Mouse (Mus musculus) hindbrain, embryonic 12.5 days (tissue): Measurements from ENCODE around the gene Hsd17b2. TPM values are rescaled to one million over a fixed set of nuclear protein-coding genes. Genes with fewer than 3 reads are reported as not detected.

Experiments
- ATAC-seq: fragments of 200-750 bp; cut with Nextera tagmentation; 2 replicates; pipeline ENCODE4 v1.8.0; 2017; ENCODE audit warnings: moderate TSS enrichment; ENCODE audit not compliant: low FRiP score
- H3K27ac ChIP-seq: fragments of 300-500 bp; sonication (generic); 2 replicates; pipeline ENCODE4 v1.5.1; 2016; ENCODE audit warnings: mild to moderate bottlenecking
- H3K27me3 ChIP-seq: fragments of 300-500 bp; sonication (generic); 2 replicates; pipeline ENCODE4 v1.6.1; 2016; ENCODE audit warnings: mild to moderate bottlenecking
- H3K36me3 ChIP-seq: fragments of 300-500 bp; sonication (generic); 2 replicates; pipeline ENCODE4 v1.6.1; 2016; ENCODE audit warnings: mild to moderate bottlenecking
- H3K4me1 ChIP-seq: fragments of 300-500 bp; sonication (generic); 2 replicates; pipeline ENCODE4 v1.6.1; 2016
- H3K4me2 ChIP-seq: fragments of 300-500 bp; sonication (generic); replicated peaks from 2 replicates; pipeline ENCODE4 v1.6.1; 2016; ENCODE audit warnings: mild to moderate bottlenecking
- H3K4me3 ChIP-seq: fragments of 300-500 bp; sonication (generic); 2 replicates; pipeline ENCODE4 v1.5.1; 2016; ENCODE audit warnings: mild to moderate bottlenecking
- H3K9ac ChIP-seq: fragments of 300-500 bp; sonication (generic); 2 replicates; pipeline ENCODE4 v1.6.1; 2016; ENCODE audit warnings: mild to moderate bottlenecking, moderate library complexity
- H3K9me3 ChIP-seq: fragments of 300-500 bp; sonication (generic); replicated peaks from 2 replicates; pipeline ENCODE4 v1.6.1; 2016; ENCODE audit warnings: mild to moderate bottlenecking
- WGBS: fragments of 180-500 bp; shearing (Covaris S2); methylation state at CpG from one replicate; pipeline ENCODE4 v1.1.7; 2016; 5-methylcytosine and 5-hydroxymethylcytosine counted together
- polyA plus RNA-seq: library from polyadenylated mRNA; unstranded; fragments of >200 nt; fragmentation: Nextera tagmentation; extraction: Ambion mirVana; gene quantifications from 2 replicates; pipeline ENCODE4 v1.2.1, GENCODE M21; 2016

The Hsd17b2 gene
- polyA plus RNA-seq, 1 experiment from 2014 or later: not detected

GRCm38 (mm10) chr8:117779344-117779743 lies 77.6 kb downstream of the Hsd17b2 start:
- Histone ChIP-seq H3K27ac (no peak overlapping the region), H3K9me3 (no peaks in the 10 kb centered on the region; the same call in 1 of the 2 replicates), H3K4me2 (no peak overlapping the region), H3K9ac (no peak overlapping the region), H3K27me3 (no peaks in the 10 kb centered on the region), H3K4me1 (no peaks in the 10 kb centered on the region), H3K36me3 (no peaks in the 10 kb centered on the region), H3K4me3 (no peak overlapping the region)
- WGBS: 88% methylated on average over 6 of the region's 6 CpGs
- ATAC-seq: no peak

- Histone ChIP-seq H3K27me3 (no peaks in the 10 kb centered on the region), H3K36me3 (no peaks in the 10 kb centered on the region), H3K4me3 (no peak overlapping the region), H3K9ac (no peak overlapping the region), H3K4me2 (no peak overlapping the region), H3K9me3 (0 out of 2 replicates have a peak, but pooled peaks cover 2% of the 10 kb centered on the region), H3K4me1 (no peaks in the 10 kb centered on the region), H3K27ac (no peak overlapping the region)
- WGBS: 63% methylated on average over 6 of the region's 6 CpGs
- ATAC-seq: no peak
Observed at GRCm38 (mm10) chr8:117781375-117782129, 79.8 kb downstream of the Hsd17b2 start.

- Histone ChIP-seq H3K27me3 (no peaks in the 10 kb centered on the region), H3K36me3 (peaks cover 14% of the 10 kb centered on the region), H3K9me3 (peaks cover 11% of the 10 kb centered on the region; the same call in 1 of the 2 replicates), H3K27ac (no peak overlapping the region), H3K4me1 (no peaks in the 10 kb centered on the region), H3K9ac (no peak overlapping the region), H3K4me3 (no peak overlapping the region), H3K4me2 (no peak overlapping the region)
- no peak for ATAC-seq
- WGBS: 90% methylated on average over 7 of the region's 7 CpGs
Observed at GRCm38 (mm10) chr8:117783021-117783420, 81.3 kb downstream of the Hsd17b2 start.

GRCm38 (mm10) chr8:117786428-117786827 lies 84.7 kb downstream of the Hsd17b2 start:
- peaks cover 12% of the 10 kb centered on the region; the same call in 1 of the 2 replicates for H3K9me3 ChIP-seq
- WGBS: 90% methylated on average over 3 of the region's 3 CpGs
- no peak overlapping the region for H3K27ac ChIP-seq
- H3K36me3 ChIP-seq: peaks cover 41% of the 10 kb centered on the region
- H3K27me3 ChIP-seq: no peaks in the 10 kb centered on the region
- no peak for ATAC-seq
- no peak overlapping the region for H3K4me2 ChIP-seq
- H3K9ac ChIP-seq: no peak overlapping the region
- H3K4me3 ChIP-seq: no peak overlapping the region
- no peaks in the 10 kb centered on the region for H3K4me1 ChIP-seq

GRCm38 (mm10) chr8:117792616-117793144 lies 91.0 kb downstream of the Hsd17b2 start:
- WGBS: 74% methylated on average over 19 of the region's 19 CpGs
- H3K36me3 ChIP-seq: peaks cover 71% of the 10 kb centered on the region
- ATAC-seq: no peak
- no peak overlapping the region for H3K27ac ChIP-seq
- peaks cover 5% of the 10 kb centered on the region; the same call in 1 of the 2 replicates for H3K4me1 ChIP-seq
- H3K9me3 ChIP-seq: peaks cover 4% of the 10 kb centered on the region; the same call in 1 of the 2 replicates
- H3K27me3 ChIP-seq: no peaks in the 10 kb centered on the region
- no peak overlapping the region for H3K4me2 ChIP-seq
- H3K4me3 ChIP-seq: no peak overlapping the region
- H3K9ac ChIP-seq: no peak overlapping the region

DNA sequence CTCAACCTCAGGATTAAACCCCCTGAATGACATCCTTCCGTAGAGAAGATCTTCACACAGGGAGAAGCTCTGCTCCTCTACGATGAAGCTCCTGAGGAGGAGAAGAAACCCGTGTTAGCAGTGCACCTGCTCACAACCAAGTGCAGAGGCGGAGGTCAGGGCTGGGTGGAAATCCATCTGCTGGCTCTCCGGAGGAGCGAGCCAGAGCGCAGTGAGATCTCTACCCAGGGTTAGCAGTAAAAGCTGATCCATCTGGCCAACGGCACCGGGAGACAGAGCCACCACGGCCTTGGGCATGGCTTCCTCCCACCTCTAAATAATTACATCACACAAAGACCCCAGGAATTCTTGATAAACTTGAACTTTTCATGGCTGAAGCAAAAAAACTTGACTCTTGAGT lies 92.9 kb downstream of the Hsd17b2 start:
- H3K4me2 ChIP-seq: no peak overlapping the region
- ATAC-seq: no peak
- peaks cover 5% of the 10 kb centered on the region for H3K4me1 ChIP-seq
- H3K27me3 ChIP-seq: no peaks in the 10 kb centered on the region
- H3K9ac ChIP-seq: no peak overlapping the region
- H3K9me3 ChIP-seq: no peaks in the 10 kb centered on the region
- H3K27ac ChIP-seq: 0 out of 2 replicates have a peak overlapping the region, but pooled peaks have one; percentile 40
- 85% methylated on average over 10 of the region's 10 CpGs for WGBS
- no peak overlapping the region for H3K4me3 ChIP-seq
- H3K36me3 ChIP-seq: peaks cover 67% of the 10 kb centered on the region

GRCm38 (mm10) chr8:117796464-117796863 lies 94.8 kb downstream of the Hsd17b2 start:
- ATAC-seq: no peak
- WGBS: 92% methylated on average over 15 of the region's 15 CpGs
- H3K4me3 ChIP-seq: no peak overlapping the region
- no peaks in the 10 kb centered on the region for H3K9me3 ChIP-seq
- H3K27me3 ChIP-seq: no peaks in the 10 kb centered on the region
- peaks cover 23% of the 10 kb centered on the region for H3K4me1 ChIP-seq
- H3K27ac ChIP-seq: no peak overlapping the region
- H3K4me2 ChIP-seq: no peak overlapping the region
- peaks cover 51% of the 10 kb centered on the region for H3K36me3 ChIP-seq
- no peak overlapping the region for H3K9ac ChIP-seq

GRCm38 (mm10) chr8:117798066-117798465 lies 96.4 kb downstream of the Hsd17b2 start:
- WGBS: 94% methylated on average over 2 of the region's 2 CpGs
- Histone ChIP-seq H3K36me3 (peaks cover 37% of the 10 kb centered on the region), H3K9me3 (no peaks in the 10 kb centered on the region), H3K9ac (no peak overlapping the region), H3K27ac (no peak overlapping the region), H3K4me3 (no peak overlapping the region), H3K27me3 (no peaks in the 10 kb centered on the region), H3K4me2 (no peak overlapping the region), H3K4me1 (peaks cover 24% of the 10 kb centered on the region)
- ATAC-seq: no peak

DNA sequence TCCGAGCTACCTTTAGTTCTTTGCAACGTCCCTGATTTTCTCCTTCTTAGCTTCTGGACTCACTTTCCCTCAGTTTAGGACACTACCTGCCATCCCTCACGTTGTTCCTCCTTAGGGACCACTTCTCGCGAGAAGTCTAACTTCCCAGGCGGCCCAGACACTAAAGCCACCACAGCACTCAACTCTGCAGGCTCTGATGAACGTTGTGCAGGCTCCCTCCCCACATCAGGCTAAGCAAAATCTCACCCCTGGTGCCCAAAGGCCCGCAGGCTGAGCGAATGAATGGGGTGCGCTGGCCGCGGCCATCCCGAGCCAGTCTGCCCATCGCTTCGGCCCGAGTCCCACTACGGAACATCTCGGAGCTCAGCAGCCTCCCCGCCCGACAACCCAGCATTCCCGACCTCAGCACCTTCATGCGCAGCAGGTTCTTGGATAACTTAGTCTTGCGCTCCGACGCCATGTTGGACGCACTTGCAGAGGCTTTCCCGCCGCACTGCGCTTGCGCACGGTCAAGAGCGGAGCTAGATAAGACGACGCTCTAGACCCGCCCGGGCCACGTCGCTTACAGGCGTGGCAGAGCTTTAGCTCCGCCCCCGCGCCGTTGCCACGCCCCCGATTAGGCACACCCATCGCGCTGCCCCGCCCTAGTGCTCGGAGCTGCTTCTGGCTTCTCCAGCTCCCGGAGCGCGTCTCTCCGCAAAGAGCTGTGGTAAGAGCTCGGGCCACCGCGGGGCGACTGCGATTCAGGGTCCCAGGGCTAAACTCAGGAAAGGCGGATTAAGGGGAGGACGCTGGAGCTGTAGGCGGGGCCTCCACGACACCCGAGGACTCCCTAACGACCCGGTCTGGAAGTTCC lies 100.0 kb downstream of the Hsd17b2 start, which contains the start of gene Mphosph6:
Gene Mphosph6 (minus strand): TSS at position 501 of the 856 bp plus-strand sequence.
- no peaks in the 10 kb centered on the region for H3K27me3 ChIP-seq
- WGBS: under 1% methylated on average over 65 of the region's 65 CpGs
- ATAC-seq: peak; percentile 98

DNA sequence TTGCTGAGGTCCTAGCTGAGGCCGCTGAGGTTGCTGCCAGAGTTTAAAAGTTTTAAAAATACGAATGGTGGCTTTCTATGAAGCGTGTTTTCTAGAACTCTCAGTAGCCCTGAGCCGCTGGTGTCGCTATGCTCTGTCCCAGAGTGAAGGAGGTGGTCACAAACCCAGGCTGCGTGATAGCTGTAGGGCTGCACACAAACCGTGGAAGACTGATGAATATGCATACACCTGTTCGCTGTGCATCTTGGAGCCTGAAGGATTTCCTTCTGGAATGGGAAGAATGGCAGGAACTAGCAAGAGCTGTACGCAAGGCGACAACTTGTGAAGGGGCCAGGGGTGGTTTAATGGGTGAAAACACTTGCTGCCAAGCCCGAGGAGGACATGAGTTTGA lies 100.6 kb downstream of the Hsd17b2 start:
- Histone ChIP-seq H3K27me3 (no peaks in the 10 kb centered on the region), H3K27ac (peak overlapping the region; percentile 36; the same call in 1 of the 2 replicates), H3K4me3 (peak overlapping the region; percentile 51), H3K9me3 (no peaks in the 10 kb centered on the region), H3K4me2 (peak overlapping the region; percentile 63), H3K4me1 (peaks cover 24% of the 10 kb centered on the region), H3K9ac (peak overlapping the region; percentile 13; the same call in 1 of the 2 replicates), H3K36me3 (peaks cover 14% of the 10 kb centered on the region)
- WGBS: 2% methylated on average over 11 of the region's 11 CpGs
- ATAC-seq: peak; percentile 72

More for the DNA sequence above, 100.0 kb downstream of the Hsd17b2 start, which contains the start of gene Mphosph6:
- Histone ChIP-seq H3K4me3 (peak within 1 kb of the TSS; percentile 51), H3K4me2 (peak within 1 kb of the TSS; percentile 63), H3K4me1 (peaks cover 24% of the 10 kb centered on the region), H3K9ac (peak within 1 kb of the TSS; percentile 74), H3K36me3 (peaks cover 20% of the 10 kb centered on the region), H3K27ac (peak within 1 kb of the TSS; percentile 84), H3K9me3 (no peaks in the 10 kb centered on the region)

DNA sequence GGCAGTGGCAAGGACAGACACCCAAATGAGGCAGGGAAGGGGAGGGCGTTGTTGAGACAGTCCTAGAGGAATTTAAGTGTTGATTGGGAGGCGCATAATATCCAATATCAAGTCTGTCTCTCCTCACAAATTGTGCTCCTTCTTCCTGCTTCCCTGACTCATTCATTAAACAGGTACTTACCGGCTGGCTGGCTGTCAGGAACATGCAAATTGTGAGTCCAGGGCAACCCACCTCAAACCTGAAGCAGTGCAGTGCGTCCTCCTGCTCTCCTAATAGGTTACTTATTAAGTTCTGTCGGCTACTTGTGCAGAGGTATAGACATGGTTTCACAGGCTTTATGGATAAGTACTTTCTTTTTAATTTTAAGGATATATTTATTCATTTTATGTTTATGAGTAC lies 103.7 kb downstream of the Hsd17b2 start:
- no peak for ATAC-seq
- Histone ChIP-seq H3K4me3 (no peak overlapping the region), H3K27ac (no peak overlapping the region), H3K9ac (no peak overlapping the region), H3K4me1 (peaks cover 15% of the 10 kb centered on the region), H3K9me3 (no peaks in the 10 kb centered on the region), H3K36me3 (no peaks in the 10 kb centered on the region), H3K4me2 (no peak overlapping the region), H3K27me3 (no peaks in the 10 kb centered on the region)
- 74% methylated on average over 5 of the region's 5 CpGs for WGBS
